Mouse (Mus musculus) liver, embryonic 11.5 days (tissue): ENCODE data around the gene Sel1l3. TPM values are rescaled to one million over a fixed set of nuclear protein-coding genes. Genes with fewer than 3 reads are reported as not detected.

Experiments
- ATAC-seq: fragments of 200-750 bp; cut with Nextera tagmentation; replicated peaks from 2 replicates; pipeline ENCODE4 v1.8.0; 2017; ENCODE audit warnings: moderate number of reproducible peaks, mild to moderate bottlenecking, moderate TSS enrichment, moderate library complexity; ENCODE audit not compliant: low FRiP score
- DNase-seq: peaks from one replicate; pipeline ENCODE4 v3.0.0-alpha.2; 2017; ENCODE audit warnings: low spot score
- H3K27ac ChIP-seq: fragments of 300-500 bp; sonication (generic); 2 replicates; pipeline ENCODE4 v1.5.1; 2014; ENCODE audit warnings: mild to moderate bottlenecking, low read depth, low read length, control low read depth
- H3K27me3 ChIP-seq: fragments of 300-500 bp; sonication (generic); replicated peaks from 2 replicates; pipeline ENCODE4 v1.6.1; 2014; ENCODE audit warnings: low read length, mixed read lengths; ENCODE audit not compliant: control insufficient read depth, insufficient read depth
- H3K36me3 ChIP-seq: fragments of 300-500 bp; sonication (generic); 2 replicates; pipeline ENCODE4 v1.6.1; 2014; ENCODE audit warnings: mild to moderate bottlenecking, low read length, moderate library complexity, mixed read lengths; ENCODE audit not compliant: control insufficient read depth, insufficient read depth
- H3K4me1 ChIP-seq: fragments of 300-500 bp; sonication (generic); replicated peaks from 2 replicates; pipeline ENCODE4 v1.6.1; 2014; ENCODE audit warnings: low read length, mixed read lengths; ENCODE audit not compliant: control insufficient read depth, insufficient read depth
- H3K4me2 ChIP-seq: fragments of 300-500 bp; sonication (generic); 2 replicates; pipeline ENCODE4 v1.6.1; 2014; ENCODE audit warnings: mild to moderate bottlenecking, control low read depth, moderate library complexity
- H3K4me3 ChIP-seq: fragments of 300-500 bp; sonication (generic); 2 replicates; pipeline ENCODE4 v1.5.1; 2014; ENCODE audit warnings: low read depth, low read length, control low read depth
- H3K9ac ChIP-seq: fragments of 300-500 bp; sonication (generic); 2 replicates; pipeline ENCODE4 v1.6.1; 2014; ENCODE audit warnings: low read depth, low read length, control low read depth
- H3K9me3 ChIP-seq: fragments of 300-500 bp; sonication (generic); 2 replicates; pipeline ENCODE4 v1.6.1; 2016; ENCODE audit warnings: low read length, inconsistent platforms, mixed read lengths; ENCODE audit not compliant: control insufficient read depth
- WGBS: fragments of 180-500 bp; shearing (Covaris S2); extraction: QIAGEN DNeasy Blood & Tissue Kit; methylation state at CpG from one replicate; pipeline ENCODE4 v1.1.7; 2014; 5-methylcytosine and 5-hydroxymethylcytosine counted together
- polyA plus RNA-seq: library from polyadenylated mRNA; unstranded; fragments of >200 nt; fragmentation: Nextera tagmentation; extraction: Ambion mirVana; gene quantifications from 2 replicates; pipeline ENCODE4 v1.2.1, GENCODE M21; 2014

The Sel1l3 gene
- polyA plus RNA-seq, 1 experiment from 2014 or later: 0.27 TPM

GRCm38 (mm10) chr5:53235551-53235950 is 21.8 kb upstream of the Sel1l3 start:
- ATAC-seq (no peak), DNase-seq (no peak)
- no peak overlapping the region for H3K27ac ChIP-seq
- no peak overlapping the region for H3K4me3 ChIP-seq
- H3K27me3 ChIP-seq: no peaks in the 10 kb centered on the region
- H3K4me2 ChIP-seq: no peak overlapping the region
- no peaks in the 10 kb centered on the region for H3K36me3 ChIP-seq
- no peaks in the 10 kb centered on the region for H3K9me3 ChIP-seq
- 24% methylated on average over 4 of the region's 4 CpGs for WGBS
- H3K9ac ChIP-seq: no peak overlapping the region
- H3K4me1 ChIP-seq: no peaks in the 10 kb centered on the region

- Histone ChIP-seq H3K4me2 (no peak overlapping the region), H3K9me3 (no peaks in the 10 kb centered on the region), H3K27ac (no peak overlapping the region), H3K4me3 (no peak overlapping the region), H3K27me3 (no peaks in the 10 kb centered on the region), H3K36me3 (no peaks in the 10 kb centered on the region), H3K9ac (no peak overlapping the region), H3K4me1 (no peaks in the 10 kb centered on the region)
- WGBS: 73% methylated on average over 4 of the region's 4 CpGs
- ATAC-seq (no peak), DNase-seq (no peak)
These were observed 16.8 kb upstream of the Sel1l3 start for GRCm38 (mm10) chr5:53230560-53230959.

- Histone ChIP-seq H3K36me3 (no peaks in the 10 kb centered on the region), H3K4me1 (no peaks in the 10 kb centered on the region), H3K4me2 (no peak overlapping the region), H3K27me3 (no peaks in the 10 kb centered on the region), H3K27ac (no peak overlapping the region), H3K9me3 (no peaks in the 10 kb centered on the region), H3K9ac (no peak overlapping the region), H3K4me3 (no peak overlapping the region)
- no peak for DNase-seq
- WGBS: 81% methylated on average over 13 of the region's 13 CpGs
- ATAC-seq: no peak
These were observed 11.7 kb upstream of the Sel1l3 start for GRCm38 (mm10) chr5:53225434-53225833.

GRCm38 (mm10) chr5:53214801-53215200 is 1.1 kb upstream of the Sel1l3 start:
- no peak overlapping the region for H3K4me3 ChIP-seq
- no peaks in the 10 kb centered on the region for H3K36me3 ChIP-seq
- H3K27ac ChIP-seq: no peak overlapping the region
- no peak for ATAC-seq
- 0% methylated on average over 1 of the region's 1 CpGs for WGBS
- peaks cover 59% of the 10 kb centered on the region for H3K27me3 ChIP-seq
- no peaks in the 10 kb centered on the region for H3K9me3 ChIP-seq
- DNase-seq: no peak
- no peak overlapping the region for H3K4me2 ChIP-seq
- H3K9ac ChIP-seq: no peak overlapping the region
- no peaks in the 10 kb centered on the region for H3K4me1 ChIP-seq

GRCm38 (mm10) chr5:53214362-53214761 is 635 bp upstream of the Sel1l3 start:
- WGBS: 10% methylated on average over 5 of the region's 5 CpGs
- peaks cover 59% of the 10 kb centered on the region for H3K27me3 ChIP-seq
- H3K9me3 ChIP-seq: no peaks in the 10 kb centered on the region
- no peaks in the 10 kb centered on the region for H3K36me3 ChIP-seq
- no peak overlapping the region for H3K4me3 ChIP-seq
- no peaks in the 10 kb centered on the region for H3K4me1 ChIP-seq
- DNase-seq: no peak
- no peak overlapping the region; the same call in 1 of the 2 replicates for H3K4me2 ChIP-seq
- no peak overlapping the region for H3K9ac ChIP-seq
- no peak for ATAC-seq
- H3K27ac ChIP-seq: no peak overlapping the region

GRCm38 (mm10) chr5:53212782-53213710 is 681 bp downstream of the Sel1l3 start:
- ATAC-seq (no peak), DNase-seq (peak; percentile 36)

GRCm38 (mm10) chr5:53212087-53212781 is 1.5 kb downstream of the Sel1l3 start:
- 22% methylated on average over 20 of the region's 20 CpGs for WGBS
- no peaks in the 10 kb centered on the region for H3K36me3 ChIP-seq
- no peak for DNase-seq
- no peak overlapping the region for H3K9ac ChIP-seq
- no peaks in the 10 kb centered on the region for H3K4me1 ChIP-seq
- no peaks in the 10 kb centered on the region for H3K9me3 ChIP-seq
- peak overlapping the region; percentile 54 for H3K4me3 ChIP-seq
- H3K27ac ChIP-seq: no peak overlapping the region
- peak overlapping the region; percentile 92 for H3K4me2 ChIP-seq
- no peak for ATAC-seq
- H3K27me3 ChIP-seq: peaks cover 59% of the 10 kb centered on the region

More at GRCm38 (mm10) chr5:53212782-53213710, 681 bp downstream of the Sel1l3 start:
- H3K4me3 ChIP-seq: peak overlapping the region; percentile 54
- no peak overlapping the region for H3K27ac ChIP-seq
- 2% methylated on average over 72 of the region's 99 CpGs for WGBS
- H3K36me3 ChIP-seq: no peaks in the 10 kb centered on the region
- peaks cover 59% of the 10 kb centered on the region for H3K27me3 ChIP-seq
- H3K4me1 ChIP-seq: no peaks in the 10 kb centered on the region
- H3K9ac ChIP-seq: peak overlapping the region; percentile 34; the same call in 1 of the 2 replicates
- peak overlapping the region; percentile 92 for H3K4me2 ChIP-seq
- H3K9me3 ChIP-seq: no peaks in the 10 kb centered on the region

- WGBS: 57% methylated on average over 6 of the region's 6 CpGs
- Histone ChIP-seq H3K9ac (no peak overlapping the region), H3K27ac (no peak overlapping the region), H3K36me3 (no peaks in the 10 kb centered on the region), H3K4me1 (no peaks in the 10 kb centered on the region), H3K4me2 (no peak overlapping the region), H3K9me3 (no peaks in the 10 kb centered on the region), H3K4me3 (no peak overlapping the region), H3K27me3 (peaks cover 58% of the 10 kb centered on the region)
- ATAC-seq: no peak
- no peak for DNase-seq
These were observed 2.5 kb downstream of the Sel1l3 start for GRCm38 (mm10) chr5:53211241-53211640.
